Mouse (Mus musculus) midbrain, postnatal 0 days (tissue): ENCODE measurements around the gene Tpcn2. TPM values are rescaled to one million over a fixed set of nuclear protein-coding genes. Genes with fewer than 3 reads are reported as not detected.

Source experiments
- ATAC-seq: fragments of 200-750 bp; cut with Nextera tagmentation; 2 replicates; pipeline ENCODE4 v1.8.0; 2017; ENCODE audit warnings: moderate number of reproducible peaks, mild to moderate bottlenecking, moderate TSS enrichment, moderate library complexity; ENCODE audit not compliant: low FRiP score
- DNase-seq: peaks from one replicate; pipeline ENCODE4 v3.0.0-alpha.2; 2015; ENCODE audit warnings: low spot score
- H3K27ac ChIP-seq: fragments of 300-500 bp; sonication (generic); 2 replicates; pipeline ENCODE4 v1.5.1; 2014; ENCODE audit warnings: low read depth, mild to moderate bottlenecking, low read length, mixed read lengths
- H3K27me3 ChIP-seq: fragments of 300-500 bp; sonication (generic); 2 replicates; pipeline ENCODE4 v1.6.1; 2014; ENCODE audit warnings: low read length, control low read depth, mixed read lengths; ENCODE audit not compliant: insufficient read depth
- H3K36me3 ChIP-seq: fragments of 300-500 bp; sonication (generic); 2 replicates; pipeline ENCODE4 v1.6.1; 2014; ENCODE audit warnings: low read length, control low read depth, mixed read lengths; ENCODE audit not compliant: insufficient read depth
- H3K4me1 ChIP-seq: fragments of 300-500 bp; sonication (generic); 2 replicates; pipeline ENCODE4 v1.6.1; 2014; ENCODE audit warnings: mild to moderate bottlenecking, control low read depth, antibody characterized with exemption, low read length, mixed read lengths; ENCODE audit not compliant: insufficient read depth
- H3K4me2 ChIP-seq: fragments of 300-500 bp; sonication (generic); 2 replicates; pipeline ENCODE4 v1.6.1; 2014; ENCODE audit warnings: low read depth, mild to moderate bottlenecking, low read length, mixed read lengths; ENCODE audit not compliant: poor library complexity, severe bottlenecking
- H3K4me3 ChIP-seq: fragments of 300-500 bp; sonication (generic); 2 replicates; pipeline ENCODE4 v1.5.1; 2014; ENCODE audit warnings: low read depth, mild to moderate bottlenecking, low read length, moderate library complexity
- H3K9ac ChIP-seq: fragments of 300-500 bp; sonication (generic); replicated peaks from 2 replicates; pipeline ENCODE4 v1.6.1; 2014; ENCODE audit warnings: mild to moderate bottlenecking, low read length, moderate library complexity, mixed read lengths; ENCODE audit not compliant: poor library complexity, severe bottlenecking
- H3K9me3 ChIP-seq: fragments of 300-500 bp; sonication (generic); 2 replicates; pipeline ENCODE4 v1.6.1; 2016; ENCODE audit warnings: low read length, control low read depth
- CTCF ChIP-seq: IDR thresholded peaks from 2 replicates; pipeline ENCODE4 v1.5.1; 2016; ENCODE audit warnings: antibody characterized with exemption, mild to moderate bottlenecking
- WGBS: fragments of 180-500 bp; shearing (Covaris S2); extraction: QIAGEN DNeasy Blood & Tissue Kit; methylation state at CpG from one replicate; pipeline ENCODE4 v1.1.7; 2014; 5-methylcytosine and 5-hydroxymethylcytosine counted together
- polyA plus RNA-seq: library from polyadenylated mRNA; unstranded; fragments of >200 nt; fragmentation: Nextera tagmentation; extraction: Ambion mirVana; gene quantifications from 2 replicates; pipeline ENCODE4 v1.2.1, GENCODE M21; 2015
- total RNA-seq: library from RNA; depleted of rRNA; stranded (reverse); fragments of >200 nt; gene quantifications from 2 replicates; pipeline ENCODE4 v1.2.3, GENCODE M21; 2014

The Tpcn2 gene
- total and polyA plus RNA-seq, 2 experiments from 2014 or later: 1.5 to 2.8 TPM

GRCm38 (mm10) chr7:145301008-145301340, 17.2 kb upstream of the Tpcn2 start:
- Histone ChIP-seq H3K27me3 (no peaks in the 10 kb centered on the region), H3K27ac (no peak overlapping the region), H3K4me2 (no peak overlapping the region), H3K9me3 (no peaks in the 10 kb centered on the region), H3K4me3 (no peak overlapping the region), H3K4me1 (no peaks in the 10 kb centered on the region), H3K9ac (no peak overlapping the region), H3K36me3 (no peaks in the 10 kb centered on the region)
- no peak for ATAC-seq
- TF ChIP-seq CTCF: no peak
- DNase-seq: no peak

GRCm38 (mm10) chr7:145300321-145301007, 16.7 kb upstream of the Tpcn2 start, which contains the start of gene Mrgprf:
Gene Mrgprf, plus strand, starts transcription at chr7:145300828.
- 39% methylated on average over 13 of the region's 13 CpGs for WGBS
- ATAC-seq (no peak), DNase-seq (no peak)
- H3K9ac ChIP-seq: no peak within 1 kb of the TSS
- H3K4me3 ChIP-seq: no peak within 1 kb of the TSS
- no peaks in the 10 kb centered on the region for H3K36me3 ChIP-seq
- 0 out of 2 replicates have a peak, but pooled peaks have one; percentile 5 for TF ChIP-seq CTCF
- no peaks in the 10 kb centered on the region for H3K9me3 ChIP-seq
- no peak within 1 kb of the TSS for H3K27ac ChIP-seq
- no peaks in the 10 kb centered on the region for H3K4me1 ChIP-seq
- no peak within 1 kb of the TSS for H3K4me2 ChIP-seq
- no peaks in the 10 kb centered on the region for H3K27me3 ChIP-seq

- Histone ChIP-seq H3K27me3 (no peaks in the 10 kb centered on the region), H3K9me3 (no peaks in the 10 kb centered on the region), H3K4me1 (no peaks in the 10 kb centered on the region), H3K4me3 (no peak overlapping the region), H3K27ac (no peak overlapping the region), H3K4me2 (no peak overlapping the region), H3K36me3 (no peaks in the 10 kb centered on the region), H3K9ac (no peak overlapping the region)
- ATAC-seq (no peak), DNase-seq (peak; percentile 46)
- 66% methylated on average over 7 of the region's 7 CpGs for WGBS
- TF ChIP-seq CTCF: no peak
Measured at GRCm38 (mm10) chr7:145299562-145300320, 15.9 kb upstream of the Tpcn2 start.

- H3K27me3 ChIP-seq: no peaks in the 10 kb centered on the region
- DNase-seq: no peak
- no peak for TF ChIP-seq CTCF
- H3K4me3 ChIP-seq: no peak overlapping the region
- no peaks in the 10 kb centered on the region for H3K9me3 ChIP-seq
- H3K9ac ChIP-seq: no peak overlapping the region
- ATAC-seq: no peak
- H3K4me2 ChIP-seq: no peak overlapping the region
- no peaks in the 10 kb centered on the region for H3K36me3 ChIP-seq
- WGBS: 67% methylated on average over 3 of the region's 3 CpGs
- no peaks in the 10 kb centered on the region for H3K4me1 ChIP-seq
- no peak overlapping the region for H3K27ac ChIP-seq
Measured at GRCm38 (mm10) chr7:145298666-145299490, 15.1 kb upstream of the Tpcn2 start.

DNA sequence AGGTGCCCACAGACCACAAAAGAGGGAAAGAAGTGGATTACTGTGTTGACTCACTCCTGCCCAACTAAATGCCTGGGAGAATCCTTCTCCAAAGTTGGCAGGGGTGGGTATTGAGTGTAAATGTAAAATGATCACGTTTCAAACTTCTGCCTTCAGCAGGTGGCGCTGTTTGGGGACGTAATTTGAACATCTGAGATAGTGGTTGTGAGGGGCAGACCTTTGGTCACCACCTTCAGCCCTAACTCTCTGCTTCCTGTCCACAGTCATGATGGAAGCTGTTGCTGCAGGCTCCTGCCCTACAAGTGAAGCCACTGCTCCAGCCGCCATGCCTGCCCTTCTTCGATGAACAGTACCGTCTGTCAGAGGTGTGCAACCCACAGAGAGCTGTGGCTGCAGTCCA, 10.0 kb upstream of the Tpcn2 start:
- Histone ChIP-seq H3K36me3 (no peaks in the 10 kb centered on the region), H3K4me3 (no peak overlapping the region), H3K9me3 (no peaks in the 10 kb centered on the region), H3K4me2 (no peak overlapping the region), H3K27ac (no peak overlapping the region), H3K4me1 (no peaks in the 10 kb centered on the region), H3K27me3 (no peaks in the 10 kb centered on the region), H3K9ac (no peak overlapping the region)
- ATAC-seq: no peak
- WGBS: 35% methylated on average over 6 of the region's 6 CpGs
- DNase-seq: no peak
- TF ChIP-seq CTCF: peak; percentile 22; the same call in 1 of the 2 replicates
